Mouse (Mus musculus) small intestine, adult 2 months (tissue): Measurements from ENCODE around the gene Cachd1.

Experiments used
- CTCF ChIP-seq: fragments of 200-500 bp; IDR thresholded peaks from 2 replicates; pipeline ENCODE4 v1.5.1; 2012; ENCODE audit warnings: low read depth, mild to moderate bottlenecking, control low read depth, inconsistent platforms, low read length, moderate library complexity, mixed read lengths; ENCODE audit not compliant: insufficient replicate concordance, insufficient read length; ENCODE audit errors: extremely low read depth
- POLR2A ChIP-seq: fragments of 200-500 bp; IDR thresholded peaks from 2 replicates; pipeline ENCODE4 v1.6.1; 2012; ENCODE audit warnings: low read depth, mild to moderate bottlenecking, control low read depth, inconsistent platforms, low read length, moderate library complexity

DNA sequence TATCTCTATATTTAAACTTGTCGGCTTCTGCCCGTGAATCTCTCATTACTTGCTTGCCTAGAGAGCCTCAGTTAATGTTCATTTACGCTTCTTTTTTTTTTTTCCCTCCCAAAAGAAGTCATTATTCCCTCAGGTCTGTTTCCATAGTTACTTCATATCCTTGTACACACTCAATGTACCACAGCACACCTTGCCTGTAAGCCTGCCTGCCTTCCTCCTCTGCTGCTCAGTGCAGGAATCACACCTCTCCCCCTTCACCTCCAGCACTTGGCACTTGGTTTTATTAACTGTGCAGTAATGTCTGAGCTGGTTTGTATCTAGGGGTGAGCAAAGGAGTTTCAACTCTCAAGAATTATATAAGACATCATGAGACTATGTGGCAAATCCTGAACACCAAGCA is 121.5 kb downstream of the Cachd1 start:
- no peak for TF ChIP-seq POLR2A
- no peak for TF ChIP-seq CTCF
